Mouse (Mus musculus) myocyte (in vitro differentiated cells): ENCODE results near the gene Ddx47. TPM values are rescaled to one million over a fixed set of nuclear protein-coding genes. Genes with fewer than 3 reads are reported as not detected.

ENCODE experiments used
- H3K27me3 ChIP-seq: one replicate; pipeline ENCODE4 v1.6.1; 2011; ENCODE audit not compliant: control insufficient read depth, insufficient read depth, insufficient read length
- H3K36me3 ChIP-seq: one replicate; pipeline ENCODE4 v1.6.1; 2011; ENCODE audit not compliant: control insufficient read depth, insufficient read depth
- H3K4me2 ChIP-seq: one replicate; pipeline ENCODE4 v1.6.1; 2011; ENCODE audit warnings: low read depth, control low read depth
- H3K4me3 ChIP-seq: one replicate; pipeline ENCODE4 v1.5.1; 2011; ENCODE audit warnings: mild to moderate bottlenecking, control low read depth, moderate library complexity
- H3K79me2 ChIP-seq: one replicate; pipeline ENCODE4 v1.6.1; 2011; ENCODE audit not compliant: control insufficient read depth, insufficient read depth
- H3ac ChIP-seq: one replicate; pipeline ENCODE4 v1.6.1; 2011; ENCODE audit not compliant: control insufficient read depth, insufficient read length
- CEBPB ChIP-seq: IDR thresholded peaks from 2 replicates; pipeline ENCODE4 v1.6.1; 2011; ENCODE audit warnings: mild to moderate bottlenecking, moderate library complexity; ENCODE audit not compliant: poor library complexity, insufficient read depth, severe bottlenecking
- E2F4 ChIP-seq: IDR thresholded peaks from one replicate; pipeline ENCODE4 v1.6.1; 2011; ENCODE audit warnings: mild to moderate bottlenecking, control low read depth, moderate library complexity; ENCODE audit not compliant: insufficient read depth
- MAX ChIP-seq: IDR thresholded peaks from one replicate; pipeline ENCODE4 v1.6.1; 2011; ENCODE audit warnings: low read depth, mild to moderate bottlenecking, control low read depth
- MYOD1 ChIP-seq, 3 experiments: IDR thresholded peaks; one replicate each; pipeline ENCODE4 v1.6.1; 2011; ENCODE audit warnings: control low read depth in 2 of 3, low read depth in 2 of 3, mild to moderate bottlenecking in 2 of 3, moderate library complexity in 1 of 3; ENCODE audit not compliant: insufficient read length in 2 of 3, control insufficient read depth in 1 of 3
- MYOG ChIP-seq, 3 experiments: IDR thresholded peaks; one replicate each; pipeline ENCODE4 v1.6.1; 2011; ENCODE audit warnings: control low read depth in 2 of 3, low read depth in 2 of 3, mild to moderate bottlenecking in 2 of 3; ENCODE audit not compliant: insufficient read length in 2 of 3, control insufficient read depth in 1 of 3, insufficient read depth in 1 of 3
- POLR2A ChIP-seq: IDR thresholded peaks from one replicate; pipeline ENCODE4 v1.6.1; 2011; ENCODE audit warnings: low read depth, mild to moderate bottlenecking, control low read depth, moderate library complexity; ENCODE audit not compliant: insufficient read length
- POLR2AphosphoS2 ChIP-seq: IDR thresholded peaks from one replicate; pipeline ENCODE4 v1.6.1; 2011; ENCODE audit warnings: low read depth, control low read depth; ENCODE audit not compliant: insufficient read length
- REST ChIP-seq: IDR thresholded peaks from one replicate; pipeline ENCODE4 v1.6.1; 2011; ENCODE audit warnings: mild to moderate bottlenecking, control low read depth, moderate library complexity; ENCODE audit not compliant: insufficient read depth, insufficient read length
- SRF ChIP-seq: IDR thresholded peaks from one replicate; pipeline ENCODE4 v1.6.1; 2011; ENCODE audit warnings: low read depth; ENCODE audit not compliant: control insufficient read depth, insufficient read length
- TCF12 ChIP-seq: IDR thresholded peaks from one replicate; pipeline ENCODE4 v1.6.1; 2011; ENCODE audit warnings: mild to moderate bottlenecking, control low read depth; ENCODE audit not compliant: poor library complexity, insufficient read depth, severe bottlenecking
- TCF3 ChIP-seq: IDR thresholded peaks from one replicate; pipeline ENCODE4 v1.6.1; 2011; ENCODE audit warnings: low read depth, control low read depth; ENCODE audit not compliant: insufficient read length
- USF1 ChIP-seq: IDR thresholded peaks from one replicate; pipeline ENCODE4 v1.6.1; 2011; ENCODE audit warnings: low read depth, mild to moderate bottlenecking, control low read depth, moderate library complexity
- polyA plus RNA-seq: library from polyadenylated mRNA; unstranded; fragments of >200 nt; fragmentation: generic; extraction: Trizol; gene quantifications from one replicate; pipeline ENCODE4 v1.2.1, GENCODE M21; 2012; ENCODE audit warnings: missing spikeins

Gene Ddx47
- polyA plus RNA-seq, 1 experiment, result 53.6 TPM

GRCm38 (mm10) chr6:135000272-135000671 is 11.1 kb upstream of the Ddx47 start:
- H3K79me2 ChIP-seq, result no peaks in the 10 kb centered on the region
- no peak overlapping the region for H3K4me2 ChIP-seq
- H3ac ChIP-seq, result no peak overlapping the region
- TF ChIP-seq REST (no peak), TCF12 (no peak), MAX (no peak), POLR2AphosphoS2 (no peak), USF1 (no peak), E2F4 (no peak), MYOD1 (IDR thresholded peaks at IDR 0.05; ENCODE audit: control insufficient read depth in 1 of 3, insufficient read length in 2 of 3, low read depth in 2 of 3) (no peak), SRF (no peak), POLR2A (no peak), CEBPB (no peak), MYOG (IDR thresholded peaks at IDR 0.05; ENCODE audit: control insufficient read depth in 1 of 3, insufficient read depth in 1 of 3, insufficient read length in 2 of 3, low read depth in 2 of 3) (no peak), TCF3 (no peak)
- no peaks in the 10 kb centered on the region for H3K36me3 ChIP-seq
- no peak overlapping the region for H3K4me3 ChIP-seq
- H3K27me3 ChIP-seq, result no peaks in the 10 kb centered on the region

- Histone ChIP-seq H3ac (no peak overlapping the region), H3K36me3 (no peaks in the 10 kb centered on the region), H3K4me3 (no peak overlapping the region), H3K4me2 (no peak overlapping the region), H3K79me2 (no peaks in the 10 kb centered on the region), H3K27me3 (no peaks in the 10 kb centered on the region)
- TF ChIP-seq USF1, result no peak
- TF ChIP-seq TCF12, result no peak
- TF ChIP-seq CEBPB, result no peak
- TF ChIP-seq MAX, result no peak
- TF ChIP-seq TCF3, result no peak
- TF ChIP-seq POLR2AphosphoS2, result no peak
- no peak for TF ChIP-seq REST
- TF ChIP-seq MYOD1 (IDR thresholded peaks at IDR 0.05; ENCODE audit: control insufficient read depth in 1 of 3, insufficient read length in 2 of 3, low read depth in 2 of 3), result no peak
Observed at GRCm38 (mm10) chr6:135001991-135002390, 9.4 kb upstream of the Ddx47 start.

- H3K79me2 ChIP-seq, result no peaks in the 10 kb centered on the region
- H3K4me2 ChIP-seq, result no peak overlapping the region
- H3K4me3 ChIP-seq, result no peak overlapping the region
- H3K36me3 ChIP-seq, result no peaks in the 10 kb centered on the region
- TF ChIP-seq POLR2AphosphoS2, result no peak
- no peak for TF ChIP-seq E2F4
- no peak for TF ChIP-seq TCF12
- no peak for TF ChIP-seq POLR2A
- no peak for TF ChIP-seq MAX
- no peak for TF ChIP-seq MYOG (IDR thresholded peaks at IDR 0.05; ENCODE audit: control insufficient read depth in 1 of 3, insufficient read depth in 1 of 3, insufficient read length in 2 of 3, low read depth in 2 of 3)
- no peak for TF ChIP-seq MYOD1 (IDR thresholded peaks at IDR 0.05; ENCODE audit: control insufficient read depth in 1 of 3, insufficient read length in 2 of 3, low read depth in 2 of 3)
- TF ChIP-seq SRF, result no peak
- no peak for TF ChIP-seq CEBPB
- TF ChIP-seq USF1, result no peak
- TF ChIP-seq TCF3, result no peak
- no peak for TF ChIP-seq REST
- no peak overlapping the region for H3ac ChIP-seq
- H3K27me3 ChIP-seq, result no peaks in the 10 kb centered on the region
Observed at GRCm38 (mm10) chr6:135006372-135006771, 5.0 kb upstream of the Ddx47 start.

- Histone ChIP-seq H3ac (peak overlapping the region; percentile 18), H3K4me3 (peak overlapping the region; percentile 85), H3K79me2 (peaks cover 12% of the 10 kb centered on the region), H3K4me2 (peak overlapping the region; percentile 90), H3K27me3 (no peaks in the 10 kb centered on the region), H3K36me3 (peaks cover 17% of the 10 kb centered on the region)
- no peak for TF ChIP-seq MAX
- TF ChIP-seq REST, result no peak
Observed at GRCm38 (mm10) chr6:135011734-135012116, 313 bp downstream of the Ddx47 start.

- Histone ChIP-seq H3K79me2 (peaks cover 5% of the 10 kb centered on the region), H3K4me3 (no peak overlapping the region), H3K36me3 (peaks cover 57% of the 10 kb centered on the region), H3K4me2 (no peak overlapping the region), H3K27me3 (no peaks in the 10 kb centered on the region), H3ac (no peak overlapping the region)
- TF ChIP-seq POLR2AphosphoS2 (no peak), SRF (no peak), MAX (no peak), E2F4 (no peak), TCF3 (no peak), USF1 (no peak), POLR2A (no peak), MYOG (IDR thresholded peaks at IDR 0.05; ENCODE audit: control insufficient read depth in 1 of 3, insufficient read depth in 1 of 3, insufficient read length in 2 of 3, low read depth in 2 of 3) (no peak), TCF12 (no peak), CEBPB (no peak), REST (no peak), MYOD1 (IDR thresholded peaks at IDR 0.05; ENCODE audit: control insufficient read depth in 1 of 3, insufficient read length in 2 of 3, low read depth in 2 of 3) (no peak)
Observed at GRCm38 (mm10) chr6:135017211-135017610, 5.8 kb downstream of the Ddx47 start.
